Mouse (Mus musculus): ENCODE data around the gene Maml3.

The Maml3 gene

DNA sequence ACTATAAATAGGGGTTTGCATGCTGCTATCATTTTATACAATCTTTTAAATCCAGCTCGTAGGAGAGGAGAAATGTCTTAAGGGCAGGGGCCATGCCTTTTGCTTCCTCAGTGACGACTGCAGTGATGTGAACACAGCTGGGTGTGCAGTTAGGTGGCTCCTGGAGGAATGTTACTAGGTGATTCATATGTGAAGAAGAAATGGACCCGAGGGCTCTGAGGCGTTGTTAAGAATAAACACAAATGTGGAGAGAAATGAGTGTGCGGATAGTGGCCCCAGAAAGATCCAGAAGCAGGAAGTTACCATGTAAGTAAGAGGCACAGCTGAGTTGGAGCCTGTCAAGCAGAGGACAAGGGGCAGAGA, 265.5 kb downstream of the Maml3 start:
- in situ Hi-C loops (cut with MboI, MseI): no loop called here

DNA sequence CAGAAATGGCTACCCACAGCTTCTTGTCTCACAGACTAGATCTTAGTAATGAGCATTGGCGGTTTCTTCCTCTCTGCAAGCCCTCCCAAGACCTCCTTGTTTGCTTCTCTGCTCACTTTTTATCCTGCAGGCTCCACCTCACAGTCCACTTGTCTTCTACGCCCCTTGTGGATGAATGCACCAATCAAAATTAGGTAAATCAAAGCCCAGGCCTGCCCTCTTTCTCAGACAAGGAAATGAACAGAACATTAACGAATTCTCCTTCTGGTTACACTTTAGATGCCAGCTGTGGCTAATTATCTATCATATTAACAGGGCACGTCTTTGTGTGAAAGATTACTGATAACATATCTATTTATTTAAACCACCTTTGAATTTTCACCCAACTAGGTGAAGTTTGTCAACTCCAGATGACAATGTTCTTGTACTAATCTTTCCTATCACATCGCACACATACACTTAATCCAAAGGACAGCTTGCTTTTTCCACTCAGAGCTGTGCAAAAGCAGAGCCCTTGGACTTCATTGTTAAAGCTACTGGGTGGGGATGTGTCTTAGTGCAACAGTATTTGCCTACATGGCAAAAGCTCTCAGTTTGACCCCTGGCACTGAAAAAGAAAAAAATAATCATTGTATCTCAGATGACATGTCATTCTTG, 266.1 kb downstream of the Maml3 start:
- in situ Hi-C loops (cut with MboI, MseI): no loop called here

DNA sequence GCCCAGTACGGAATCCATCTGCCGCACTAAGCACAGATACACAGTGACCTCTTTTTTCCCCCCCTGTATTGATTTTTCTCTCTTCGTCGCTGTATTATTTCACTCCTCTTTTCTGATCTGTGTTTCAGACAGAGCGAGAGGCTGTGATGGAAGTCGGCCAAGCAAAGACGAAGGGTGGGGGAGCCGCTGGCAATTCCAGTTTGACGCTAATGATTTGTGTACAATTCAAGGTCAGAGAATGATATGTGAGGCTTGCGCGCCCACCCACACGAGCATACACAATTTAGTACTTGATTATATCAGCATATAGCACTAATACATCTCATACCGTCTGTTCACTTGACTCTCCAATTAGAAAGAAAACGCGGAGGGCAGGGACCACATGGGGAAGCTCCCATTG, 271.9 kb downstream of the Maml3 start:
- in situ Hi-C loops (cut with MboI, MseI): no loop called here

DNA sequence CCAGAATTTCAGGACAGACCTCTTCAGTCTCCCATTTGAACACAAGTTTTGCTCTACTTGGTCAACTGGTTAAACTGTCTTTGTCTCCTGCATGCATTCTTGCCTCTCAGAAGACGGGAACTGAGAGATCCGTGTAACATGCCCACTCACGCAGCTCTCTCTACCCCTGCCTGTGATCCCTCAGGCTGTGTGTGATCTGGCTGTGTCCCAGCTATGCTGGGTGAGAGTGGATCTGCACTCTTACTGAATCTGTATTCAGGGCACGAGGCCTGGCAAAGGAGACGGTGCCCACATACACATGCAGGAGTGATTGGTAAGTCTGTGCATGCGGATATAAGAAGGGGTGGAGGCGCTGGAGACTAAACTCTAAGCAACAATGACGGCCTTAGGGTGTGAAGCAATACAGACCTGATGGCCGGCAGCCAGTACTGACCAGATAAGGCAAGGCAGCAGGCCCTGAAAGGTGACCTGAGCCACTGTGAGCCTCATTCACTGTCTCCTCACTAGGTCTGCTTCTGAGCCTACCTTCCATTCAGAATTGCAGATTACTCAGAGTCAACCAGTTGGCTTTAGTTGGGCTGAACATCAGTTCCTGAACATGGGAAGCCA, 274.0 kb downstream of the Maml3 start:
- in situ Hi-C loops (cut with MboI, MseI): no loop called here

DNA sequence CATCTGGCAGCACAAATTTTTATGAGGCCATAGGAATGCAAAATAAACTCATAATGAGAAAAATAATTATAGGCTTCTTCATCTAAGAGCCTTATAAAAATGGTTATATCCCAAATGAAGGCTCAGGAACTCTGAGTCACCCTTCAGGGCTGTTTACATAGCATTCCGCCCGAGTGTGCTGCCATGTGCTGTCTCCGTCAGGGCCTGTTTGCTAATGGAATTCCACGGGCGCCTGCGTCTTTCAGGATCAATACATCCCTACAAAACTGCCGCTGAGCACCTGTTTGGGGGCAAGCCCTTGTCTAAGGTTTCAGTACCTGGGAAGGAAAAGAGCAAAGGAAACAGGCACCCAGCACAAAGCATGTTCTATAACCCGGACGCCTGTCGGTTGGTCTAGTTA, 279.3 kb downstream of the Maml3 start:
- in situ Hi-C loops (cut with MboI, MseI): no loop called here

DNA sequence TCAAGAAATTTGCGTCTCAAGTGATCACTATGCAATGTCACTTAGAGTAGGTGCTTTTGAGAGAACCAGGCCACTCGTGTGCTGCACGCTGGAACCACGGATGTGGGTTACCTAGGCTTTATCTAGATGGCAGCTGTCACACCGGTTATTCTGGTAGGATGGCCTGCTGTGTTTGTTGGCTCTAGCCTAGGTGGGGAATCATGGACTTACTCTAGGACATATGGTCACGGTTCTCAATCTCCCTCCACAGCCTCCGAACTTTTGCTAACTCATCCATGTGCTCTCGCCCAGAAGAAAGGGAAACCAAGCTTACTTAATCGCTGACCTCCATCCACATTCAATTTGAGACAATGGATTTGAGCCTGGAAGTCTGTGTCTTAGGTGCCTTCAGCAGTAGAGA, 280.4 kb downstream of the Maml3 start:
- in situ Hi-C loops (cut with MboI, MseI): no loop called here

DNA sequence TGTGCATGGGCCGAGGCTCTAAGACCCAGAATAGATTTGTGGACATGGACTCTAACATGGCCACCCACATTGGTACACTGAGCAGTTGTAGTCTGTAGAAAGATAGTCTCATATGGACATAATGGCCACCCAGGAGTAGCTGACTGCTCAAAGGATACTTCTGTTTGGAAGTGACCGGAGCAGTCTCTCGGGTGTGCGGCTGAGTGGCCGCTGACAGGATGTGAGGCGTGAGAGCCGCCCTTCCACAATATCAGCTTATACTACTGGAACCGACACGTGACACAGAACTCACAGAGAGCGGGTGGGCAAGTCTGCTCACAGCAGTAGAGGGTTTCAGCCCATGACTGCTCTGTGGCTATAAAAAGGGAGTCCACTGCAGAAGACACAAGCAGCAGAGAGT, 283.3 kb downstream of the Maml3 start:
- in situ Hi-C loops (cut with MboI, MseI): no loop called here

DNA sequence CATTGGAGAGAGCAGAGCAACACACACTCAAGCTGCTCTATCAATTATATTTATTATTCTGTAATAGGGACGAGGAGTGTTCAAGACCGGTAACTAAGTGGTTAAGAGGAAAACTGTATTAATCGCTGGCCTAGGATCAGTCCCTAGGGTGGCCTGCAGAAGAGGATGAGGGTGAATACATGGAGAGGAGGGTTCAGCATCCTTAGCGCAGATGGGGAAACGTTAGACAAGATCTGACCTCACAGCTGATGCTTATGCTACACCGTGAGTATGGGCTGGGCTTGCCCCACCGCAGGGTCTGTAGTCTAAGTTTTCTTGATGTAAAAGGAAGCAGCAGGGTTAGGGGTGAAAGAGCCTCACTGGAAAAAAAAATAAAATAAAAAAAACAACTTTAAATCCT, 285.8 kb downstream of the Maml3 start:
- in situ Hi-C loops (cut with MboI, MseI): no loop called here

DNA sequence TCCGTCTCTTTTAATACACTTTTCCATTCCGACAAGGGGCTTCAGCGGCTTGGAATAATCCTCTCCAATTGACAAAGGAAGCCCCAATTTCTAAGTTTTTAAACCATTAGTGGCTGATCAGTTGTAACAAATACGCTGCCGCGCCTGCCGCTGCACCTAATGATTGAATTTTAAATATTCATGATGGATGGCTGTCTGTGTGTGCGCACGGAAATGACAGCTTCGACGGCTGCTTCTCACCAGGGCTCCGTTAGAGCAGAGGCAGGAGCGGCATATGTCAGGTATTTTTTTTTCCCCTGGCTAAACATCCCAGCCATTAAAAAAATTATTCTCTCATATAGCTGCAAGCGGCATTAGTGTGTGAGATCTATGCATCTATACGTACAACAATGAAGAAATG, 287.0 kb downstream of the Maml3 start:
- in situ Hi-C loops (cut with MboI, MseI): no loop called here

DNA sequence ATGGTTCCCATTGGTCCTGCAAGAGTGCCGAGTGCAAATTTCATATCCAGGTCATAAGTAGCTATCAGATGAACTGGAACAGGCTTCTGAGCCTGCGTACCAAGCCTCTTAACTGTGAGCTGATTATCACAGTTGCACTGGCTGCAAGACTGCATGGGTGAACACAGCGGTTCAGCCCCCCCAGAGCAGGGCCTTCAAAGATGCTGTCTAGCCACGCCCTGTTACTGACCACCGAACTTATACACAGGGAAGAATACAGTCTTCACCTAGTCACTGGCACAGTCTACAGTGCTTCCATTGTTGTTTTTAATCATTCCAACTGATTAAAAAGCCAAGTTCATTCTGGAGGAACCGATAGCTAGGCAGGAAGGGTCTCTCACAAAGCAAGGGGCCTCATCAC, 287.5 kb downstream of the Maml3 start:
- in situ Hi-C loops (cut with MboI, MseI): no loop called here

DNA sequence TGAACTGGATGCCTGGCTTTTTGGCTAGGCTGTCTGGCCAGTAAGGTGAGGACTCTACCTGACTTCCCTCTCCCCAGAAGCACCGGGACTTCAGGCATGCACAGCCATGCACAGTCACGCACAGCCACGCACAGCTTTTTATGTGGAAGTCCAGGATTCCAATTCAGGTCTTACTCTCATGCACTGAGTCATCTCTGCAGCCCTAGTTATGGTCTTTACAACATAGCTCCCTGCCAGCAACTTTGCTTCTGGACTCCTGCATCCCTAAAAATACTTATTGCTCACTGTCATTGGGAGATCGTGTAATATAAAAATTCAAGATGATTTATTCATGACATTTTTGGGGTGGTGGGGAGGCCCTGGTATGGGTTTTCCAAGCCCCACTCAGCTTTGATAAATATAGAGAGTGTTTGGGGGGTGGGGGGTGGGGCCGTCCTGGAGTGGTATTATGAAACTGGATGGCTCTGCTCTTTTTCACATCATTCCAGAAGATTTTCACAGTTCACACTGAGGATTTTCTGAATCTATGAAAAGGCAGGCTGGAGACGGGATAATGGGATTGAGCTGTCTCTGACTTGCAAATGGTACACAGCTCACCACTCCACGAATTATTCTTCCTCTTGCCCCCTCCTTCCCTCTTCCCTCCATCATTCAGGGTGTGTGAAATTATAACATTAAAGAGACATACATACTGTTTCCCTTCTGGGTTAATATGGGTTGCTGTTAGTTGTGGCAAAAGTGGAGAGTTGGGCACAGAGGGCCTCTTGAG, 288.2 kb downstream of the Maml3 start:
- in situ Hi-C loops (cut with MboI, MseI): no loop called here

DNA sequence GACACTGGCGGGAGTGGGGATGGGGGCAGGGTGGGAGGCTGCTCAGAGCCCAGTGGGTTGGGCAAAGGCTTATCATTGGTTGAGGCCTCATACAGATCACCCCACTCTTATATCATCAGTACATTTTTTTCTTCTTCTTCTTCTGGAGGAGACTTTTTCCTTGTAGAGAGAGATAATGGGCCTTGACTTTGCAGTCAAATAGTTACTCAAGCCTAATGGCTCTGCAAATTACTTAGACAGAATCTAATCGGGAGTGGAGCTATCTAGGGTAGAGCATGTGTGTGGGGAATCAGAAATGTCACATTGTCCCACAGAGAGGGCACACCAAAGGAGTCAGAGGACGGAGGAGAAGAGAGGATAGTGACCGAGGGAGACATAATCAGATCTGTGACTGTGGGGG, 290.8 kb downstream of the Maml3 start:
- in situ Hi-C loops (cut with MboI, MseI): no loop called here

DNA sequence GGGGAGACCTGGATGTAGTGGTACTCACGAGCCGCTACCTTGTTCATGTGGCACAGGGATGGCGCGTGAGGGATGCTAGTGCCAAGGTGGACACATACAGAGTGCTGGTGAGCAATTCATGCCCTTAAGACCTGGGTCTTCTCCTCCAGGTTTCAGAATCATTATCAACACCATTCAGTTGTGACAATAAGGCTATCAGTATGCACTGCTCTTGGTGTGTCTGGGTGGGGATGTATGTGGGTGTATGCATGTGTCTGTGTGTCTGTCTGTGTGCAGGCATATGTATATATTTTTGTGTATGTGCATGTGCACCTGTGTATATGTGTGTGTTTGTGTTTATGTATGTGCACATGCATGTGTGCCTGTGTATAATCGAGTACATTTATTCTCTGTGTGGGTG, 291.7 kb downstream of the Maml3 start:
- in situ Hi-C loops (cut with MboI, MseI): no loop called here

DNA sequence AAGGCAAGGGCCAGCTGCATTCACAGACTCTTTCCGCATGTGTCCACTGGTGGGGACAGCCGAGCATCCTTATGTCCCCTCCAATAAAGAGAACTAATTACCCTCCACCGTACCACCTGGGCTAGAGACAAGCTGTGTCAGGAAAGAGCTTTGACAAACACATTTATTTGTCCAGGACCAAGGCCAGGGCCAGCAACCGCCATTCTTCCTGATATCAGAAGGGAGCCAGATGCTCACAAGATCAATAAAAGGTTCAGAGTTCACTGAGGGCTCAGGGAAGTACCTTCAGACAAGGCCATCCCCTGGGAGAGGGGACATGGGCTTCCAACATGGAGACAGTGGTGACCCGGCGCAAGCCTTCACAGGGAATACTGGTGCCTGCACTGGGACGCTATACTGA, 294.1 kb downstream of the Maml3 start:
- in situ Hi-C loops (cut with MboI, MseI): no loop called here

DNA sequence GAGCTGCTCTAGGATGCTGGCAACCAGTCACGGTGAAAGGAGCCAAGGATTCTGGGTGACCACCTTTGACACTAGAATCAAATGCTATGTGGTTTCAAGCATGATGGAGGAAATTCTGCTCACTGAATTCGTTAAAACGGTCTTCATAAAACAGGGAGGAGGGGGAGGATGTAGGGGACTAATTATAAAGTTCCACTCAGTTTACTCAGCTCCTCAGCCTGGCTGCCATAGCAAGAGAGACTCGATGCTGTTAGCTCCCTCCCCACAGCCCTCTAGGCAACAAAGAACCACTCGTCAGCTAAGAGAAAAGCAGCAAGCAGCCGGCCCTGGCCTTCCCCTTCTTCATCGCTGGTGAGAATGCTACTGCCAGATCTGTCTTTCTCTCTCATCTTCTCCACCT, 295.1 kb downstream of the Maml3 start:
- in situ Hi-C loops (cut with MboI, MseI): no loop called here

DNA sequence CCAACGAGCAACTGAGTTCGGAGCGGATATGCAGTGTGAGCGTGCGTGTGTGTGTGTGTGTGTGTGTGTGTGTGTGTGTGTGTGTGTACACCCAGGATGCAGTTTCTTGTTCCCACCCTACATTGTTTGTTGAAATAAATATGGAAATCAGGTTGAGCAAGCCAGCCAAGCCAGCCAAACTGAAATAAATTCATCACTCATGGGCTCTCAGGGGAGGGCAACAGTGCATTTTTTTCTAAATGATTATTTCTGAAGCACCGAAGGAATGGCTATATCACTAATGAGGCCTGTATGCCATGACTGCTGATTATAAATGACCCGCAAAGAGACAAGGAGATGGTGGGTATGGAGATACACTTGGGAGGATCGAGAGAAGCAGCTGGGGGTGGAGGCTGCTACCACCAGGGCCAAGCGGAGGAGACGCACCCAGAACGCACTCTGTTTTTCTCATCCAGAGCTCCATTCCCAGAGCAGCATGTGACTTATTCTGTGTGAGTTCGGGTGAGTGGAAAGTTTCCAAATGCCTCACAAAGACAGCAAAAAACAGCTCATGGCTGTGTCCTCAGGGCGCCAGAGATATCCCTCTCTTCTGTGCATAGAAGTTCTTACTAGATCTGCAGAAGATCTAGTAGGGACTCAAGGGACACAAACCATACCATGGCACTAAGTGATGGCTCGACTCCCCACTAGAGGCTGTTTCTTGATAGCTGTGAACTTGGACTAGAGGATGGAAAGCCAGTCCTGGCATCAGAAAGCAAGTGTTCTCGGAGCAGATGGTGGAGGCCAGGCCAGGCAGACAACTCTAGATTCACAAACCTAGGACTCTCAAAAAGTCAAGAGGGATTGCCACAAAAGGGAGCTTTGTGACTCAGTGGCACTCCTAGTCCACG, 296.6 kb downstream of the Maml3 start:
- in situ Hi-C loops (cut with MboI, MseI): no loop called here

DNA sequence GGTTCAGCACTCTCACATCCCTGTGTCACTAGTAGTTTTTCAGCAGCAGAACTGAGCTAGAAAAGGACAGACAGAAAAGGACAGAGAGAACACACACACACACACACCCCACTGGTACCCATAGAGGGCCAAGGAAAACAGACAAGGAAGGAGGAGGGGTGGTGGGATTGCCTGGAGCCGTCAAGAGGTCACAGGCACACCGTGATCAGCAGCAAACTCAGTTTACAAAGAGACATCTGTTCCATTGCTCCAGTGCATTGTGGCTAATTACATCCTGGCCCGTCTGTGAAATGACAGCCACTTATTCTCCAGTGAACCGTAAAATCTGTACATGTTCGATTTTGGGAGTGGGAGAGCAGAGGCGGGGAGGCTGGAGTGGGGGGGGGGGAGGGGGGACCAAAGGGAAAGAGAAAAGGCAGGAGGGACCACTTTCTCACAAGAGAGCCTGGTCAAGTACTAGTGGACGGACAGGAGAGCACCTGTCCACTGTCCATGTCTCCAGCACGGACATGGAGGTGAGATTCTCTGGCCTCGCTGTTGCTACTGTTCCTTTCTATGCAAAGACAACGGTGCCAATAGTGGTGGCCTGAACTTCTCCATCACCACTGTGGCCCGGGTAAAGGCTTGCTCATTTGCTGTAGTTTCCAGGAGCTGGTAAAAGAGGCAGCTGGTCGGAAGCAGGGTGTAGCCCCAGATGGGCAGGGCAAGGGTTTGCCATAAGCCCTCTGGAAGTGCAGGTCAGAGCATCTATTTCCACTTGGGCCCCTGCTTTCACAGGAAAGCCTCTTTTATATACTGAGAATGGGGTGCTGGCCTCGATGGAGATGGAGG, 299.2 kb downstream of the Maml3 start:
- in situ Hi-C loops (cut with MboI, MseI): no loop called here

DNA sequence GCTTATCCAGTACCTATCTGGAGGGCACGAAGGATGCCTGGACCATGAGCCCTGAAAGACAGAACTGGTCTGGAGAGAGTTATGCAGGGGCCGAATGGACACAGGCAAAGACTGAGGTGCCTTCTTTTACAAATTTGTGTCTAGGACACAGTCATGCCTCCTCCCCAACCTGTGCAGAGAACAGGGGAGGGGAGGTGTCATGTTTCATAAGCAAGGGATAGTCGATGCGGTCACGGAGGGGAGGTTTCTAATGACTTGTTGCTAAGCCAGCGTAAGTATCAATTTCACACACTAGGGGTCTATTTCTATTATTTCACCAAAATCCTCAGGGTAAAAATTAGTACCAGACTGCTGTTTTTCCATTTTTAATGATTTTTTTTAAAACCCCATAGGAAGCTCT, 301.0 kb downstream of the Maml3 start:
- in situ Hi-C loops (cut with MboI, MseI): no loop called here

DNA sequence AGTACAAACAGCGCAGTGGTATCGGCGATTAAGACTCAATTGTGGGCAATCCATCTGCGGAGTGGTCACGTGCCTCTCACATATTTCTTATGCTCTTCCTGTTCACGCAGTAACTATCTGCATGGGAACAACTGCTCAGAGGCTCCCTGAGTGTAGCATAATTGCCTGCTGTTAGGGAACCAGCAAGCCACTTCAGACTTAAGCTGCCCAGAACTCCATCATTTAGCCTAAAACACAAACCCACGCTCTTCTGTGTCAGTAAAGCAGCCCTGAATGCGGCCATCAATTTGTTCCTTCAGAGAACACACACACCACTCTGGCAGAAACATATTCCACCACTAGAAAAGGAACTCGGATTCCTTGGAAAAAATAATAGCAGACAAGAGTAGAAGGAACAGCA, 305.2 kb downstream of the Maml3 start:
- in situ Hi-C loops (cut with MboI, MseI): no loop called here

DNA sequence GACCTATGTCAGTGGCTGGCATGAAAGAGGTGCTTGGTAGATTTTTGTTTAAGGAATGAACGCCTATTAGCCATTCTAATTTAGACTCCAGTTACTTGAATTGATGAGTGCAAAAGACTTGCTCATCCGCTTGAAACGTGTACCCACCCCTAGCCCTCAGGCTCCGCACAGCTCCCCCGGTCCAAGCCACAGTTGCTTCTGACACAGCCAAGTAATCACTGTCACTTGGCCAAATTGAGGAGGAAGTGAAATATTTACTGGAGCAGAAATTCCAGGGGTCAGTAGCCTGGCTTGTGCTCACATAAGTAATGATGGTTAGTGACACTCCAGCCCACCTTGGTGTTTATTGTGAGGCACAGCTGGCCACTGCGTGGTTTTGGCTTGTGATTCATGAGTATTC, 308.0 kb downstream of the Maml3 start:
- in situ Hi-C loops (cut with MboI, MseI): no loop called here

DNA sequence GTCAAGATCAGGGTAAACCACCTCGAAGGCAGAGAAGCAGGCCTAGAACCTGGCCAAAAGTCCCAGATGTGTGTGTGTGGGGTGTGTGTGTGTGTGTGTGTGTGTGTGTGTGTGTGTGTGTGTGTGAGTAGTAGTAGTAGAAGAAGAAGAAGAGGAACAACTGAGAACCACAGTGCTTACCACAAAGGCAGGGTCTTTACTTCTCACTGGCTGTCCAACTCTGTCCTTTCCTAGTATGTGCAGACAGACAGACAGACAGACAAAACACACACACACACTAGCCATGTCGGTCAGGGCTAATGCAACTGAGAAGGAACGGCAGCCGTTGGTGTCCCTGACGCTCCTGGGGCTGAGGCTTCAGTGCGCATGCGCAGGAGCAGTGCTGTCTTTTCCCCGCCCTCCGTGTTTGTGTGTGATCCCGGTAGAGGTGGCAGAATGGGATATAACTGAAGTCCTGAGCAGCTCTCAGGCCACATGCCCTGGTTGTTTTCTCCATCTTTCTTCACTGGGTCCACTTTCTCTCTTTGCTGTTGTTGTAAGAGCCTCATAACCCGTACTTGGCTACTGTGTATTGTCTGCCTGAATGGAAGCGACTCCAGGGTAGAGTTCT, 308.6 kb downstream of the Maml3 start:
- in situ Hi-C loops (cut with MboI, MseI): no loop called here
